Mouse (Mus musculus) cerebellum, adult 2 months (tissue): Measurements from ENCODE around the gene 5330417C22Rik. TPM values are rescaled to one million over a fixed set of nuclear protein-coding genes. Genes with fewer than 3 reads are reported as not detected.

ENCODE experiments used
- DNase-seq, 2 experiments: peaks; one replicate each; pipeline ENCODE4 v3.0.0; 2021
- H3K27ac ChIP-seq: fragments of 200-500 bp; 2 replicates; pipeline ENCODE4 v1.5.1; 2012; ENCODE audit warnings: low read length, control low read depth, inconsistent platforms; ENCODE audit not compliant: insufficient read depth
- H3K27me3 ChIP-seq: fragments of 200-500 bp; 2 replicates; pipeline ENCODE4 v1.6.1; 2012; ENCODE audit warnings: inconsistent platforms, mild to moderate bottlenecking, low read length, moderate library complexity; ENCODE audit not compliant: control insufficient read depth, insufficient read depth
- H3K4me1 ChIP-seq: fragments of 200-500 bp; 2 replicates; pipeline ENCODE4 v1.6.1; 2011; ENCODE audit warnings: low read length; ENCODE audit not compliant: control insufficient read depth, insufficient read depth
- H3K4me3 ChIP-seq: fragments of 200-500 bp; replicated peaks from 2 replicates; pipeline ENCODE3; 2011; ENCODE audit warnings: mild to moderate bottlenecking, low read depth, low read length, control low read depth; ENCODE audit not compliant: insufficient read depth
- CTCF ChIP-seq: fragments of 200-500 bp; IDR thresholded peaks from 2 replicates; pipeline ENCODE4 v1.5.1; 2011; ENCODE audit warnings: low read depth, mild to moderate bottlenecking, control low read depth, low read length, moderate library complexity, borderline replicate concordance; ENCODE audit not compliant: insufficient read depth
- POLR2A ChIP-seq: fragments of 200-500 bp; IDR thresholded peaks from 2 replicates; pipeline ENCODE4 v1.6.1; 2011; ENCODE audit warnings: low read length, control low read depth, borderline replicate concordance; ENCODE audit not compliant: insufficient read depth
- WGBS: fragments of 180-500 bp; shearing (Covaris S2); methylation state at CpG from one replicate; pipeline ENCODE4 v1.1.7; 2018; 5-methylcytosine and 5-hydroxymethylcytosine counted together
- polyA plus RNA-seq: library from polyadenylated mRNA; depleted of rRNA; stranded (reverse); fragments of >200 nt; gene quantifications from 2 replicates; pipeline ENCODE4 v1.2.3, GENCODE M21; 2012

Gene 5330417C22Rik
- polyA plus RNA-seq, 1 experiment, result 5.4 TPM

DNA sequence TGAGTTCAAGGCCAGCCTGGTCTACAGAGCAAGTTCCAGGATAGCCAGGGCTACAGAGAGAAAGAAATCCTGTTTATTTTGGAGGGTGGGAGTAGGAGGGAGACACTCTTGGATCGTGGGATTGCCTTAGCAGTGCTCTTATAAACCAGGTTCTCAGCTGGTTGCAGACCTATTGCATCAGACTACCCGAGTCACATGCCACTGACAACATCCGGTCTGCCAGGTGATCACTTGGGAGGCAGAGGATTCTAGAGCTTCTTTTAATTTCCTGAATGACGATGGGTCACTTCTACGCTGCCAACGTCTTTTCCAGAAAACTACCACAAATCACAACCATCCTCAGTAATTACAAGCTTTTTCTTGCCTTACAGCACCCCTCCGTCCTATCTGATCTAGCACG is 92.3 kb downstream of the 5330417C22Rik start:
- H3K4me1 ChIP-seq, result peaks cover 9% of the 10 kb centered on the region; the same call in 1 of the 2 replicates
- 0 out of 2 replicates have a peak overlapping the region, but pooled peaks have one; percentile 64 for H3K27ac ChIP-seq
- TF ChIP-seq POLR2A (no peak), CTCF (no peak)
- peak overlapping the region; percentile 88 for H3K4me3 ChIP-seq
- no peaks in the 10 kb centered on the region for H3K27me3 ChIP-seq
- WGBS, result 7% methylated on average over 8 of the region's 8 CpGs
- peak in 1 of 2 experiments; percentile 50 for DNase-seq

GRCm38 (mm10) chr3:108436380-108436714 is 100.0 kb downstream of the 5330417C22Rik start:
- Histone ChIP-seq H3K27ac (no peak overlapping the region), H3K4me1 (0 out of 2 replicates have a peak, but pooled peaks cover 3% of the 10 kb centered on the region), H3K27me3 (no peaks in the 10 kb centered on the region), H3K4me3 (no peak overlapping the region)
- WGBS, result 69% methylated on average over 7 of the region's 7 CpGs
- no peak for DNase-seq
- TF ChIP-seq POLR2A (no peak), CTCF (no peak)

GRCm38 (mm10) chr3:108435701-108436379 is 100.5 kb downstream of the 5330417C22Rik start:
- 82% methylated on average over 17 of the region's 17 CpGs for WGBS
- DNase-seq, result no peak
- no peaks in the 10 kb centered on the region for H3K27me3 ChIP-seq
- H3K4me1 ChIP-seq, result 0 out of 2 replicates have a peak, but pooled peaks cover 3% of the 10 kb centered on the region
- no peak for TF ChIP-seq POLR2A
- no peak for TF ChIP-seq CTCF
- no peak overlapping the region for H3K4me3 ChIP-seq
- H3K27ac ChIP-seq, result no peak overlapping the region

GRCm38 (mm10) chr3:108433881-108434495 is 102.3 kb downstream of the 5330417C22Rik start:
- Histone ChIP-seq H3K27me3 (no peaks in the 10 kb centered on the region), H3K4me1 (no peaks in the 10 kb centered on the region), H3K4me3 (no peak overlapping the region), H3K27ac (no peak overlapping the region)
- TF ChIP-seq CTCF (no peak), POLR2A (no peak)
- DNase-seq, result no peak
- WGBS, result 52% methylated on average over 19 of the region's 19 CpGs

GRCm38 (mm10) chr3:108433188-108433880 is 103.0 kb downstream of the 5330417C22Rik start:
- TF ChIP-seq POLR2A (no peak), CTCF (no peak)

GRCm38 (mm10) chr3:108432542-108433187 is 103.7 kb downstream of the 5330417C22Rik start:
- H3K4me1 ChIP-seq, result no peaks in the 10 kb centered on the region
- H3K27ac ChIP-seq, result no peak overlapping the region
- no peaks in the 10 kb centered on the region for H3K27me3 ChIP-seq
- TF ChIP-seq POLR2A (no peak), CTCF (no peak)
- DNase-seq, result no peak
- WGBS, result 61% methylated on average over 13 of the region's 13 CpGs
- no peak overlapping the region for H3K4me3 ChIP-seq

More at GRCm38 (mm10) chr3:108433188-108433880, 103.0 kb downstream of the 5330417C22Rik start:
- no peaks in the 10 kb centered on the region for H3K27me3 ChIP-seq
- 50% methylated on average over 18 of the region's 18 CpGs for WGBS
- H3K27ac ChIP-seq, result no peak overlapping the region
- DNase-seq, result no peak
- H3K4me3 ChIP-seq, result no peak overlapping the region
- H3K4me1 ChIP-seq, result no peaks in the 10 kb centered on the region

- H3K27me3 ChIP-seq, result no peaks in the 10 kb centered on the region
- no peak overlapping the region for H3K4me3 ChIP-seq
- DNase-seq, result no peak
- H3K4me1 ChIP-seq, result peaks cover 6% of the 10 kb centered on the region; the same call in 1 of the 2 replicates
- TF ChIP-seq CTCF, result no peak
- TF ChIP-seq POLR2A, result no peak
- no peak overlapping the region for H3K27ac ChIP-seq
- 69% methylated on average over 6 of the region's 6 CpGs for WGBS
These were observed 110.7 kb downstream of the 5330417C22Rik start for GRCm38 (mm10) chr3:108425624-108426018.
